Mouse (Mus musculus): ENCODE data around the gene Gnrhr. TPM values are rescaled to one million over a fixed set of nuclear protein-coding genes. Genes with fewer than 3 reads are reported as not detected.

Gene Gnrhr
- not detected in 2 replicates for polyA plus RNA-seq (2012; rRNA removed)

DNA sequence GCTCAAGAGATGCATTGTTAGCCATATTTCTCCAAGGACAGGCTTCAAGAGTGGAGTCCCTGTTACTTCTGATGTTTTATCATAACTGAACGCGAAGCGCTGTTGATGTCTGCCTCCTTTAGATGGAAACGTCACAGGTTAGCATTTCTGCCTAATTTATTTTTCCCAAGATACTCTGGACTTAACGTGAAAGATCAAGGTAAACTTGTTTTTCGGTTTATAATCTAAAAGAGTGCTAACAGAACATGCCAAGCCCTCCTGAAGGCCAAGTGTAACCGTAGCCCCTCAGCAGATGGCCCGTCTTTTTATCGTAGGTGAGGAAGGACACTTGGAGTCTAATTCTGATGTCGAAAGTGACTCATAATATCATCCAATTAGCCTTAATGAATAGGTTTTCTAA, at the start of gene Gnrhr:
Gene Gnrhr, minus strand, starts transcription at position 101 of the 400 bp plus-strand sequence.

DNA sequence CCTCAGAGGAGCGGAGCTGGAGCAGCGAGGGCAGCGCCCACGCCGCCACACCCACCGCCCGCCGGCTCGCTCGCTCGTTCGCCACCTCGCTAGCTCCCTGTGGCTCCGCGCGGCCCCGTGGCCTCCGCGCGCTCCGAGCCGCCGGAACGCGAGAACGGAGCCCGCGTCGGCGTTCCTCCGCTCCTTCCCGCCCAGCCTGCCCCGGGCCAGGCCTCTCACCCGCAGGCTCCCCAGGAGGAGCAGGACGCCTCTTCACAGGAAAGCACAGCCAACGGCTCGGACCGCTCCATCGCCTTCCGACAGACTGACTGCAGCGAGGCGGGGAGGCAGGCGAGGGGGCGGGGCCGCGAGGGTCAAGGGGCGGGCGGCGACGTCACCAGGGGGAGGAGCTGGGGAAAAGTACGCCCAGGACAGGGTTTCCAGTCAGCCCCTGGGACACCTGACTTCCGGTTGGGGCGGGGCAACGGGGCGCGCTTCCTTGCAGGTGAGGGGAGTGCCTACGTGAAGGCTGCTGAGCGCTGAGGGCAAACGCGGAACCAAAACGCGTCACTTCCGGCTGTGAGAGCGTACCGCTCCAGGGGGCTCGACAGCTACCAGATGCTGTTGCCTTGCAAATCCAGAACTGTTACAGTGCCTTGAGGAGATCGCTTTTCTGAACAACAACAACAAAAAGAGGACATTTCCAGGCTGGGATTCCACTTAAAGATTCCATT, 25.1 kb downstream of the Gnrhr start, which contains the start of gene Uba6:
Gene Uba6, minus strand, starts transcription at position 355 of the 713 bp plus-strand sequence.

Other genes with a start within 250 kb of the Gnrhr start
- gene Cenpc1, start 132.3 kb downstream of the Gnrhr start, polyA plus RNA-seq (2012; rRNA removed): 6.3 and 7.7 TPM in 2 replicates
- gene Stap1, start 126.2 kb downstream of the Gnrhr start, polyA plus RNA-seq (2012; rRNA removed): 1.0 and 1.4 TPM in 2 replicates
- 2.7 and 3.2 TPM in 2 replicates for gene Uba6, start 25.1 kb downstream of the Gnrhr start, polyA plus RNA-seq (2012; rRNA removed)
- gene Tmprss11c, start 91.4 kb upstream of the Gnrhr start, polyA plus RNA-seq (2012; rRNA removed): not detected in 2 replicates
- not detected in 2 replicates for gene Tmprss11d, start 175.5 kb upstream of the Gnrhr start, polyA plus RNA-seq (2012; rRNA removed)